Mouse (Mus musculus) lung, adult 2 months (tissue): ENCODE data around the gene Olfr373.

Experiments
- CTCF ChIP-seq: fragments of 200-500 bp; IDR thresholded peaks from 2 replicates; pipeline ENCODE4 v1.5.1; 2011; ENCODE audit warnings: mild to moderate bottlenecking, low read length, control low read depth; ENCODE audit not compliant: insufficient read depth
- POLR2A ChIP-seq: fragments of 200-500 bp; IDR thresholded peaks from 2 replicates; pipeline ENCODE4 v1.6.1; 2011; ENCODE audit warnings: low read depth, mild to moderate bottlenecking, control low read depth, low read length, borderline replicate concordance; ENCODE audit errors: extremely low read depth

DNA sequence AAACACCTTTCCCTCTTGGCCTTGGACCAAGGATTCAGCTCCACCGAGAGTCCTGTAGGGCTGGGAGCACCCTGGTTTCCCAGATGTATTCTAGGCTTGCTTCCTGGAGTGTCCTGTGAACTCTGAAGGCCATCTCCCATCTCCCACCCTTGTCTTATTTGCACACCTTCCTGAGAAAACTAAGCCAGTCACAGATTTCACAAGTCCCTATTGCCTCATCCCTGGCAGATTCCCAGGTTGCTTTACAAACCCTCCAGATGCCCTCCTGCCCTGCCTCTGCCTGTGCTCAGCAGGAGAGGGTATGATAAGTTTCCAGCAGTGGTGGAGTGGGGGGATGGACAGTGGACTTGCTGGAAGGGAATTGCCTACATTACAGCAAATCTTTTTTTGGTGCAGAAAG is 63.1 kb downstream of the Olfr373 start:
- TF ChIP-seq CTCF (no peak), POLR2A (no peak)
